Mouse (Mus musculus) kidney, embryonic 16.5 days (tissue): ENCODE measurements at regions not wholly inside any gene's neighbourhood (a gene's known extent, or its start where the extent isn't known, plus 50 kb on each side); places are given as distances from the start of the nearest gene placed in this dataset.

Experiments
- ATAC-seq: fragments of 200-750 bp; cut with Nextera tagmentation; 2 replicates; pipeline ENCODE4 v1.8.0; 2017; ENCODE audit warnings: moderate TSS enrichment; ENCODE audit not compliant: low FRiP score, low TSS enrichment
- H3K27ac ChIP-seq: fragments of 300-500 bp; sonication (generic); 2 replicates; pipeline ENCODE4 v1.5.1; 2014; ENCODE audit warnings: low read length
- H3K27me3 ChIP-seq: fragments of 300-500 bp; sonication (generic); 2 replicates; pipeline ENCODE4 v1.6.1; 2014; ENCODE audit warnings: low read length, control low read depth, mixed read lengths; ENCODE audit not compliant: insufficient read depth
- H3K36me3 ChIP-seq: fragments of 300-500 bp; sonication (generic); 2 replicates; pipeline ENCODE4 v1.6.1; 2014; ENCODE audit warnings: low read length, control low read depth, mixed read lengths; ENCODE audit not compliant: insufficient read depth
- H3K4me1 ChIP-seq: fragments of 300-500 bp; sonication (generic); 2 replicates; pipeline ENCODE4 v1.6.1; 2014; ENCODE audit warnings: low read length, control low read depth, mixed read lengths; ENCODE audit not compliant: insufficient read depth
- H3K4me2 ChIP-seq: fragments of 300-500 bp; sonication (generic); replicated peaks from 2 replicates; pipeline ENCODE4 v1.6.1; 2014; ENCODE audit warnings: low read depth, low read length
- H3K4me3 ChIP-seq: fragments of 300-500 bp; sonication (generic); 2 replicates; pipeline ENCODE4 v1.5.1; 2014; ENCODE audit warnings: mild to moderate bottlenecking, low read length
- H3K9ac ChIP-seq: fragments of 300-500 bp; sonication (generic); replicated peaks from 2 replicates; pipeline ENCODE4 v1.6.1; 2014; ENCODE audit warnings: low read length
- H3K9me3 ChIP-seq: fragments of 300-500 bp; sonication (generic); 2 replicates; pipeline ENCODE4 v1.6.1; 2016; ENCODE audit warnings: low read length, control low read depth
- WGBS: fragments of 180-500 bp; shearing (Covaris S2); extraction: QIAGEN DNeasy Blood & Tissue Kit; methylation state at CpG from one replicate; pipeline ENCODE4 v1.1.7; 2014; 5-methylcytosine and 5-hydroxymethylcytosine counted together

DNA sequence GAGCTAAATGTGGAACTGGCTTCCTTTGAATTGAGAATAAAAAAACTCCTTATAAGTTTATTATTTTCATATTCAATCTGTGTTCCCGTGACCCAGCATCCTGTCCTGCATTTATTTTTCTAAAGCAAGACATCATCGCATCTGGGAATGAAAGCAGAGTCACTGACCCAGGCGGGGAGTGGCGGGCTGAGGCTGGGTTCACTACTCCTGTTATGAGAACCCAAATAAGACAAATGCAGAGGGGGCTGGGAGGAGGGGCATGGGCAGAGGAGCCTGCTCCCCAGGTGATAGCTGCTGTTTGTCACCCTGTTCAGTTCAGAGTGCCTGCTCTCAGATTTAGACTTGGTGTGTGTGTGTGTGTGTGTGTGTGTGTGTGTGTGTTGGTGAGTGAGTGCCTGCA lies 102.0 kb downstream of the Nxnl2 start:
- Histone ChIP-seq H3K9ac (no peak overlapping the region), H3K4me2 (no peak overlapping the region), H3K9me3 (peaks cover 12% of the 10 kb centered on the region; the same call in 1 of the 2 replicates), H3K4me1 (peaks cover 17% of the 10 kb centered on the region; the same call in 1 of the 2 replicates), H3K36me3 (no peaks in the 10 kb centered on the region), H3K27ac (no peak overlapping the region), H3K27me3 (no peaks in the 10 kb centered on the region), H3K4me3 (no peak overlapping the region)
- 55% methylated on average over 4 of the region's 4 CpGs for WGBS
- no peak for ATAC-seq

DNA sequence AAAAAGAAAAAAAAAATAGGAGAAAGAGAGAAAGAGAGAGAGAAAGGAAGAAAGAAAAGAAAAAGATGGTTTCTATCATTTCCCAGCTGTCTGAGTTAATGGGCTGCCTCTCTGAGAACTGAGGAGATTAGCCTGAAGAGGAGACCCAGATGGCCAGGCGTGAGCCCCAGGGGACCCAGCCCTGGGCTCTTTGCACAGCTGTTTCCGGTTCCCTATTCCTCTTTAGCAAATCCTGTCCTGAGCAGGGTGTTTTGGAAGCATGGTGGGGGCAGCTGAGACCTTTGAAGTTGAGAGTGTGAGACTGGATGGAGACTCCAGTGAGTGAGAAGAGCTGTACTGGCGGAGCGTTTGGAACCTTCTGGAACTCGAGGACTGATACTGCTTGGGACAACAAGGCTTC lies 103.8 kb downstream of the Nxnl2 start:
- H3K36me3 ChIP-seq, result no peaks in the 10 kb centered on the region
- H3K4me1 ChIP-seq, result peaks cover 33% of the 10 kb centered on the region
- no peak overlapping the region for H3K9ac ChIP-seq
- no peak overlapping the region for H3K4me2 ChIP-seq
- no peak overlapping the region for H3K4me3 ChIP-seq
- peak overlapping the region; percentile 13; the same call in 1 of the 2 replicates for H3K27ac ChIP-seq
- peaks cover 12% of the 10 kb centered on the region; the same call in 1 of the 2 replicates for H3K9me3 ChIP-seq
- H3K27me3 ChIP-seq, result no peaks in the 10 kb centered on the region
- WGBS, result 43% methylated on average over 5 of the region's 5 CpGs
- peak; percentile 69; the same call in 1 of the 2 replicates for ATAC-seq

- H3K4me1 ChIP-seq, result peaks cover 47% of the 10 kb centered on the region
- no peak overlapping the region for H3K9ac ChIP-seq
- no peaks in the 10 kb centered on the region for H3K27me3 ChIP-seq
- 80% methylated on average over 7 of the region's 7 CpGs for WGBS
- no peak overlapping the region for H3K4me2 ChIP-seq
- H3K36me3 ChIP-seq, result no peaks in the 10 kb centered on the region
- peaks cover 7% of the 10 kb centered on the region; the same call in 1 of the 2 replicates for H3K9me3 ChIP-seq
- ATAC-seq, result no peak
- H3K4me3 ChIP-seq, result no peak overlapping the region
- no peak overlapping the region for H3K27ac ChIP-seq
Measured at GRCm38 (mm10) chr13:51276601-51277000, 105.8 kb downstream of the Nxnl2 start.

GRCm38 (mm10) chr13:51277515-51277914 lies 106.7 kb downstream of the Nxnl2 start:
- Histone ChIP-seq H3K27me3 (no peaks in the 10 kb centered on the region), H3K4me2 (no peak overlapping the region), H3K27ac (0 out of 2 replicates have a peak overlapping the region, but pooled peaks have one; percentile 47), H3K9ac (no peak overlapping the region), H3K4me3 (no peak overlapping the region), H3K9me3 (no peaks in the 10 kb centered on the region), H3K36me3 (no peaks in the 10 kb centered on the region), H3K4me1 (peaks cover 47% of the 10 kb centered on the region)
- no peak; the same call in 1 of the 2 replicates for ATAC-seq
- 13% methylated on average over 10 of the region's 10 CpGs for WGBS

DNA sequence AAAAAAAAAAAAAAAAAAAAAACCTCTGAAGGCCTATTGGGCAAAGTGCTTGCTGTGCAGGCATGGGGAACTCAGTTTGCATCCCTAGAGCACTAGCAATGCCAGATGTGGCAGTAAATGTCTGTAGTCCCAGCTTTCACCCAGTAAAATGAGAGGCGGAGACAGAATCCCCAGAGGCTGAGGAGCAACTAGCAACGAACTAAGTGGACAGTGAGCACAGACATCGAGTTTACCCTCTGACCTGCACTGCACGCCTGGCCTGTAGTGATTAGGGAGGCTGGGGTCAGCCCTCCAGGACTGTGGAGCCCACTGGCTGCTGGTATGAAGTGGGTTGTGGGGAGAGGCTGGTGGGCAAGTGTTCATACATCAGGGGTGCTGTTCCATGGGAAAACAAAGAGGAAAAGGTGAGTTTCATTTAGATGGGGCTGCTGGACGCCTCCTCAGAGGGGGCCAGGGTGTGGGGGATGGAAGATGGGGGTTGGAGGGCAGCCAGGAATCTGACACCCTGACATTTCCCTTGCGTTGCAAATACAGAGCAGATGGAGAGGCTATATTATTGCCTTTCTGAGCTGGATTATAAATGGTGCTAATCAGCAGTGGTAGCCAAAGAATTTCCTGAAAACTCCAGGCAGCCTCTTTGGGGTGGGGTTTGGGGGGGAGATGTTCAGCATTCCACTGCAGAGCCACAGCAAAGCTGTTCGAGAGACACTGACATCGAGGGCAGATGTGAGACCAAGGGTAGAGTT lies 109.0 kb downstream of the Nxnl2 start:
- H3K4me3 ChIP-seq, result no peak overlapping the region
- 0 out of 2 replicates have a peak, but pooled peaks cover 2% of the 10 kb centered on the region for H3K9me3 ChIP-seq
- H3K9ac ChIP-seq, result no peak overlapping the region
- H3K36me3 ChIP-seq, result no peaks in the 10 kb centered on the region
- ATAC-seq, result peak; percentile 80
- peaks cover 45% of the 10 kb centered on the region for H3K4me1 ChIP-seq
- no peak overlapping the region for H3K4me2 ChIP-seq
- H3K27ac ChIP-seq, result peak overlapping the region; percentile 81
- WGBS, result 13% methylated on average over 8 of the region's 8 CpGs
- no peaks in the 10 kb centered on the region for H3K27me3 ChIP-seq

GRCm38 (mm10) chr13:51280388-51280753 lies 109.5 kb downstream of the Nxnl2 start:
- Histone ChIP-seq H3K9me3 (0 out of 2 replicates have a peak, but pooled peaks cover 2% of the 10 kb centered on the region), H3K27ac (peak overlapping the region; percentile 74), H3K9ac (no peak overlapping the region), H3K4me1 (peaks cover 40% of the 10 kb centered on the region), H3K27me3 (no peaks in the 10 kb centered on the region), H3K36me3 (no peaks in the 10 kb centered on the region), H3K4me2 (no peak overlapping the region), H3K4me3 (no peak overlapping the region)
- ATAC-seq, result peak; percentile 36; the same call in 1 of the 2 replicates
- 41% methylated on average over 8 of the region's 8 CpGs for WGBS

- Histone ChIP-seq H3K36me3 (no peaks in the 10 kb centered on the region), H3K4me3 (no peak overlapping the region), H3K27ac (no peak overlapping the region), H3K9ac (no peak overlapping the region), H3K4me2 (no peak overlapping the region), H3K9me3 (peaks cover 10% of the 10 kb centered on the region), H3K4me1 (peaks cover 14% of the 10 kb centered on the region), H3K27me3 (no peaks in the 10 kb centered on the region)
- ATAC-seq, result no peak
Measured at GRCm38 (mm10) chr13:51284679-51285078, 113.9 kb downstream of the Nxnl2 start.

DNA sequence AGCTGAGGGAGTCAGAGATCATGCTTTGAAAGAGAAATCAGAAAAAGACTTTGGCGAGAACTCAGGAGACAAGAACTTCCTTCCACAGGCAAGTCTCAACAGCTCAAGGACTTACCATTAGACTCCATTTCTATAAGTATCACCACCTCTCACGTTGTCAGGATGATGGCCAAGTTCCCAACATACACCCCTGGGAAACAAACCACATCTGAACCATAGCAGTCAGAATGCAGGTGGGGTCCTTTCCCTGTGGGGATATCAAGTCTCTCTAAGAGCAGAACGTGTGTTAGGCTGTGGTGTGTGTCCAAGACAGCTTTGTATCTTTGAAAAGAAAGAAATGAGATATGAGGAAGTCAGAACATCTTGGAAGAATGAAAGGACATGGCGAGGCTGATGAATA lies 118.6 kb downstream of the Nxnl2 start:
- Histone ChIP-seq H3K27me3 (no peaks in the 10 kb centered on the region), H3K36me3 (no peaks in the 10 kb centered on the region), H3K9me3 (peaks cover 10% of the 10 kb centered on the region), H3K9ac (no peak overlapping the region), H3K27ac (no peak overlapping the region), H3K4me3 (no peak overlapping the region), H3K4me2 (no peak overlapping the region), H3K4me1 (no peaks in the 10 kb centered on the region)
- 67% methylated on average over 4 of the region's 4 CpGs for WGBS
- ATAC-seq, result no peak

DNA sequence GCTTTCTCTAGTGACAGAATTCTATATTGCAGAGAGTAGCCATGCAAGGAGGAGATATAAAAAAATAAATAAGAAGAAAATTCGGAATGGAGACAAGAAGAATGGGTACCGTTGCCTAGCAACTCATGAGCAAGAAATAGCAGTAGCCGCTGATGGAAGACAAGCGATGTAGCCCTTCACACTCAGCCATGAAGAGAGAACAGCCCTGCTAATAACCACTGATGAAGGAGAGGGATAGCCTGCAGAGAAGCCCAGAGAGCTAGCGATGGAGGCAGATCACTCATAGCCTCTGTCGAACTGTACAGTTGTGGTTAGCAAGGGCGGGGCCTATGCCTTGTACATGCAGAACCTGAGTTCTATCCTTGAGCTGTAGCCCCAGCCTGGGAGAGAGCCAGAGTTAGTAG lies 118.4 kb upstream of the S1pr3 start:
- H3K27me3 ChIP-seq, result no peaks in the 10 kb centered on the region
- H3K36me3 ChIP-seq, result no peaks in the 10 kb centered on the region
- no peak for ATAC-seq
- no peak overlapping the region for H3K27ac ChIP-seq
- WGBS, result 86% methylated on average over 7 of the region's 7 CpGs
- no peaks in the 10 kb centered on the region for H3K4me1 ChIP-seq
- H3K9ac ChIP-seq, result no peak overlapping the region
- H3K9me3 ChIP-seq, result peaks cover 7% of the 10 kb centered on the region
- no peak overlapping the region for H3K4me3 ChIP-seq
- H3K4me2 ChIP-seq, result no peak overlapping the region

DNA sequence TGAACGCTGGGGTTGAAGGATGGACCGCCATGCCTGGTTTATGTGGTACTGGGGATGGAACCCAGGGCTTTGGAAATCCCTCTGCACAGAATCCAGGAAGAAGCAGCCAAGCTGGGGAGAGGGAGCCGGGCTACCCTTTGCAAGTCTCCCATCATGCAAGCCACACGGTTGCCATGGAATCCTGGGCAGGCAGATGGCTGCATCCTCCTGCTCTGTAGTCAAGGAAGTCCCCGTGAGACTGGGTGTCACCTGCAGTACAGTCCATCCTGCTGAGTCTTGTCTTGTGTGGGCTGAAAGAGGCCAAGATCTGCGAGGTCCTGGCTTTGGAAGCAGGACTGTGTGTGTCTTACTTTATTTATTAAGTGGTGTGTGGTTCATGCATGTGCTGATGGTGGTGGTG lies 117.5 kb upstream of the S1pr3 start:
- no peaks in the 10 kb centered on the region for H3K36me3 ChIP-seq
- H3K4me1 ChIP-seq, result 0 out of 2 replicates have a peak, but pooled peaks cover 6% of the 10 kb centered on the region
- H3K27me3 ChIP-seq, result no peaks in the 10 kb centered on the region
- ATAC-seq, result no peak
- 84% methylated on average over 6 of the region's 6 CpGs for WGBS
- peaks cover 7% of the 10 kb centered on the region; the same call in 1 of the 2 replicates for H3K9me3 ChIP-seq
- H3K9ac ChIP-seq, result no peak overlapping the region
- H3K4me2 ChIP-seq, result no peak overlapping the region
- no peak overlapping the region for H3K27ac ChIP-seq
- H3K4me3 ChIP-seq, result no peak overlapping the region
